Mouse (Mus musculus) mouse embryonic stem cell (cell line): ENCODE data around the gene Olfr128.
"Not testable (repeated sequence)": the region's sequence is repeated elsewhere in the genome, so short reads cannot be mapped to it uniquely, and the experiment has no call there.

Experiments used
- in situ Hi-C, 2 experiments: fragments of 300-500 bp; cut with MboI; formaldehyde crosslinking; loops; 1 replicate in 1 of 2; 3 replicates in 1 of 2; pipeline ENCODE4 v1.14.3; 2019 to 2020; ENCODE audit warnings: low sequenced_read_pairs in 2 of 2, low pct_unique_long_range_greater_than_20kb in 1 of 2, mixed read lengths in 1 of 2; ENCODE audit not compliant: unreplicated experiment in 1 of 2

Olfr128 gene

GRCm38 (mm10) chr17:37920248-37920647 lies at the start of gene Olfr128:
Gene Olfr128 (plus strand): TSS chr17:37920548.
- in situ Hi-C loops: no loop called here

GRCm38 (mm10) chr17:37873830-37874229 lies 46.5 kb upstream of the Olfr128 start:
- in situ Hi-C loops: no loop called here

GRCm38 (mm10) chr17:37900137-37900536 lies 20.2 kb upstream of the Olfr128 start, which contains the start of gene Olfr127:
Gene Olfr127 (plus strand): TSS chr17:37900437.
- in situ Hi-C loops: no loop called here

GRCm38 (mm10) chr17:37906821-37907220 lies 13.5 kb upstream of the Olfr128 start:
- in situ Hi-C loops: not testable (repeated sequence)

- in situ Hi-C loops: no loop called here
Measured at GRCm38 (mm10) chr17:37952979-37953378, 32.6 kb downstream of the Olfr128 start, which contains the start of gene Olfr761. Gene Olfr761 (minus strand): TSS chr17:37953079.

- in situ Hi-C loops: no loop called here
Measured at GRCm38 (mm10) chr17:37973591-37973990, 53.2 kb downstream of the Olfr128 start.
